14 mouse cellular contexts compared by ENCODE assay signal in genomic region chr6:121070584-121071230, GRCm38 (mm10).
DNase-seq lines count a peak whose midpoint lies in the region; ATAC-seq and TF ChIP-seq lines count a peak whose summit lies in the region.
"Had no signal": no experiment of that assay in that cellular context is flagged by ENCODE, and none has a peak within 500 bp of the region (broad histone marks: within the 10 kb centered on the region; RNA-seq: fewer than 3 reads in every experiment).

No protein-coding gene starts in this region.

- WGBS in spleen, adult 2 months, result 32% methylated on average over 9 of the region's 9 CpGs
- 71% methylated on average over 9 of the region's 9 CpGs for WGBS in heart, embryonic 15.5 days
- WGBS in kidney, embryonic 14.5 days, result 80% methylated on average over 9 of the region's 9 CpGs

- no peak for DNase-seq in gastrocnemius, adult 2 months
- DNase-seq in gastrocnemius, adult 8-10 months (ENCODE audit: low spot score in 2 of 2), result no peak
- DNase-seq in spleen, adult 2 months (ENCODE audit: low read depth in 1 of 2, low spot score in 2 of 2), result peak in 1 of 2 experiments; percentile 29
- no peak for DNase-seq in spleen, postnatal 10 days (ENCODE audit: low spot score in 2 of 2)
- DNase-seq in splenic B cell, adult 2 months (ENCODE audit: low read depth, low spot score), result peak; percentile 68
- no peak for DNase-seq in left cerebral cortex, postnatal 25 days (ENCODE audit: low spot score in 2 of 2)
- DNase-seq: cerebellum, adult 2 months; lung, postnatal 4 days; thymus, adult 18-20 months had no signal

- no peak overlapping the region for H3K4me3 ChIP-seq in gastrocnemius, adult 2 months
- no peak overlapping the region for H3K4me3 ChIP-seq in spleen, adult 2 months (ENCODE audit: extremely low read depth, insufficient read depth, insufficient read length)
- no peak overlapping the region for H3K4me3 ChIP-seq in heart, embryonic 15.5 days
- no peak overlapping the region for H3K4me3 ChIP-seq in kidney, embryonic 14.5 days (ENCODE audit: low read length)
- H3K4me3 ChIP-seq: limb, embryonic 15.5 days had no signal

- no peak overlapping the region for H3K4me2 ChIP-seq in heart, embryonic 15.5 days
- no peak overlapping the region for H3K4me2 ChIP-seq in kidney, embryonic 14.5 days (replicated peaks; ENCODE audit: low read depth, low read length)
- H3K4me2 ChIP-seq: limb, embryonic 15.5 days had no signal

- no peak for ATAC-seq in heart, embryonic 15.5 days (replicated peaks; ENCODE audit: insufficient number of reproducible peaks, insufficient read depth, low FRiP score, low read depth)
- no peak for ATAC-seq in kidney, embryonic 14.5 days (ENCODE audit: low FRiP score, low TSS enrichment)
- ATAC-seq: Patski had no signal

- H3K9ac ChIP-seq in heart, embryonic 15.5 days, result no peak overlapping the region
- no peak overlapping the region for H3K9ac ChIP-seq in kidney, embryonic 14.5 days (ENCODE audit: low read depth, low read length)
- H3K9ac ChIP-seq: limb, embryonic 15.5 days had no signal

- no peak for TF ChIP-seq POLR2A in spleen, adult 2 months (IDR thresholded peaks at IDR 0.05; ENCODE audit: low read depth, low read length)

- no peaks in the 10 kb centered on the region for H3K36me3 ChIP-seq in spleen, adult 2 months (ENCODE audit: control insufficient read depth, insufficient read depth, low read length)
- no peaks in the 10 kb centered on the region for H3K36me3 ChIP-seq in heart, embryonic 15.5 days
- H3K36me3 ChIP-seq in splenic B cell, adult 2 months (ENCODE audit: control insufficient read depth, insufficient read depth, low read length, poor library complexity, severe bottlenecking), result no peaks in the 10 kb centered on the region
- no peaks in the 10 kb centered on the region for H3K36me3 ChIP-seq in kidney, embryonic 14.5 days (ENCODE audit: control insufficient read depth, insufficient read depth, low read length)
- H3K36me3 ChIP-seq: limb, embryonic 15.5 days had no signal

- no peak for TF ChIP-seq CTCF in gastrocnemius, adult 2 months (IDR thresholded peaks at IDR 0.05)
- no peak for TF ChIP-seq CTCF in spleen, adult 2 months (IDR thresholded peaks at IDR 0.05; ENCODE audit: extremely low read depth, insufficient read depth, insufficient read length, insufficient replicate concordance)

- intact Hi-C loops in gastrocnemius, adult 2 months (cut with DNase I), result no loop called here
- intact Hi-C loops in left cerebral cortex, postnatal 25 days (cut with DNase I), result no loop called here

- peak overlapping the region; percentile 59 for H3K27ac ChIP-seq in gastrocnemius, adult 2 months
- H3K27ac ChIP-seq in spleen, adult 2 months (ENCODE audit: insufficient read depth, low read length), result peak overlapping the region; percentile 67
- peak overlapping the region; percentile 80 for H3K27ac ChIP-seq in heart, embryonic 15.5 days
- no peak overlapping the region for H3K27ac ChIP-seq in kidney, embryonic 14.5 days (ENCODE audit: low read depth, low read length)
- H3K27ac ChIP-seq: kidney, postnatal 0 days; limb, embryonic 15.5 days had no signal

- no peaks in the 10 kb centered on the region for H3K9me3 ChIP-seq in heart, embryonic 15.5 days (replicated peaks)
- H3K9me3 ChIP-seq in kidney, embryonic 14.5 days (ENCODE audit: control insufficient read depth, low read length), result no peaks in the 10 kb centered on the region
- H3K9me3 ChIP-seq: limb, embryonic 15.5 days had no signal

- H3K4me1 ChIP-seq in spleen, adult 2 months (ENCODE audit: control insufficient read depth, insufficient read depth, insufficient read length), result peaks cover 34% of the 10 kb centered on the region; the same call in 1 of the 2 replicates
- peaks cover 73% of the 10 kb centered on the region for H3K4me1 ChIP-seq in heart, embryonic 15.5 days (replicated peaks)
- peaks cover 25% of the 10 kb centered on the region for H3K4me1 ChIP-seq in kidney, embryonic 14.5 days (ENCODE audit: control insufficient read depth, insufficient read depth, low read length)

- H3K27me3 ChIP-seq in spleen, adult 2 months (ENCODE audit: control insufficient read depth, insufficient read depth, low read length), result no peaks in the 10 kb centered on the region
- H3K27me3 ChIP-seq in heart, embryonic 15.5 days, result no peaks in the 10 kb centered on the region
- H3K27me3 ChIP-seq in splenic B cell, adult 2 months (ENCODE audit: control insufficient read depth, insufficient read depth, low read length, poor library complexity, severe bottlenecking), result no peaks in the 10 kb centered on the region
- H3K27me3 ChIP-seq in kidney, embryonic 14.5 days (ENCODE audit: control insufficient read depth, insufficient read depth, low read length), result no peaks in the 10 kb centered on the region
- H3K27me3 ChIP-seq: limb, embryonic 15.5 days; Patski had no signal
